Mouse (Mus musculus): ENCODE data around the gene Cnksr3.

Gene Cnksr3

DNA sequence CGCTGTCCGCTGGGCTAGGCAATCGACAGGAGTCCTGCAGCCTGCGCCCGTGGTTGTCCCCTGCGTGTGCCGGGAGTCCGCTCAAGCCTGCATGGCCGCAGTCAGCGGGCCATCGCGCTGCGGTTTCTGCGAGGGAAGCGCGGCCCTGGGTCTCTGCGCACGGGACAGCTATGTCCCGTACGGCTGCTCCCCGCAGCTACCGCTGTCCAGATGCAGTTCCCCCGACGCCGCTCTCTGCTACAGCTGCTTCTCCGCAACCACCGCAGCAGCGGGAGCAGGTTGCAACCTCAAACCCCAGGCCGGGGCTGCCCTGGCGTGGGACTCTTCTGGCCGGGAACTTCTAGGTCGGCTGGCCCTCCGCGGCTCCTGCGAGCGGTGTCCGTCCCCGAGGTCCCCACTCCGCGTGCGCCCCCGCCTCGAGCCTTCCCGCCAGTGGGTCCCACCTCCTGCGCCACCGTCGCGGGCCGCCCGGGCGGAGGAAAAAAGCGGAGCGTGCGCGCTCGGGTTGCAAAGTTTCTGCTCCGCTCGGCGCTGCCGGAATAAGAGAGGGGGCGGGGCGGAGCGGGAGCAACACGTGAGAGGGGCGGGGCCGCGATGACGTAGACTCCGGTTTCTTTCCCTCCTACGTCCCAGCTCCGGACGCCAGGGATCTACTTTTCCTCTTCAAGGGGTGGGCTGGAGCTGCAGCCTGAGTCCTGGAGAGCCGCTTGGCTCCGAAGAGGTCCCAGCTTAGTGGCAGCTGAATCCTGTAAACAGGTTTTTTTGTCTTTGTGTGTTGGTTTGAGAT is at the start of gene Cnksr3:
Gene Cnksr3 (minus strand): TSS at position 542 of the 787 bp plus-strand sequence.
- peak; percentile 88 to 90 for DNase-seq (ENCODE audit: low spot score in 2 of 2)

DNA sequence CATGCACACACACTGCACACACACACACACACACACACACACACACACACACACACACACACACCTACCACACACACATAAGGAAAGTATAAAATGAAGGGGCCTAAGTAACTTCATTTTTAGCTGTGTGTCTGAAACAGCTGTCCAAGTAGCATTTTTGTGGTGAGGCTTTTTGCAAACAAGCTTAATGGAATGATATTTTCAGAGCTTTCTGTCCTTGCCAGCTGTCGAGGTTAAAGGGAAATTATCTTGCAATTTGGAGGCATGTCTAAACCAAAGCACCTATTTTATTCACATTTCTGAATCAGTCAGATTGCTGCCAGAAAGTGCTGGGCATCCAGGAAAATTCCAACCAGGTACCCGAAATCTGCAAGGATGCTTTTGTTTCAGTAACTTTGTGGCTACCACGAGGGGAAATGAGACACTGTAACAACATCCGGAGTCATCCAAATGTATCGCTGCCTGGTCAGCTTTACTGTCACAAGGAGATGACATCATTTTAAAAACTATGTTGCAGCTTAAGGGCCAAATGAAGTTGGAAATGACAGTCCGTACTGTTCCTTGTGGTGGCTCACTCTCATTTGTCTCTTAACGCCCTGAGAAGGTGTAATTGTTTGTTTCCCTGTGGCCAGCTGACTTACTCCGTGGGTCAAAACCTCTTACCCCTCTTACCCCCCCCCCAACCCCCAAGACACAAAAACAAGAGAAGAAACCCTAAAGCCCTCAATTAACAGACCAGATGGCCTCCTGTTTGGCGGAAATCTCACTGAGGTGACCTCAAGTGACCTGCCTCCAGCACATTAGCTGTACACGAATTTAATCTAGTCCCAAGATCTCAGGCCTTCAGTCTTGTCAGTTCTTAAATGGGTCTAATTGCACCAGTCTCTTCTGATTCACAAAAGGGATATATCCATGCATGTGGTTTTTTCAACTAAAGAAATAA is 48.4 kb upstream of the Cnksr3 start:
- no peak for DNase-seq (ENCODE audit: low spot score in 2 of 2)

DNA sequence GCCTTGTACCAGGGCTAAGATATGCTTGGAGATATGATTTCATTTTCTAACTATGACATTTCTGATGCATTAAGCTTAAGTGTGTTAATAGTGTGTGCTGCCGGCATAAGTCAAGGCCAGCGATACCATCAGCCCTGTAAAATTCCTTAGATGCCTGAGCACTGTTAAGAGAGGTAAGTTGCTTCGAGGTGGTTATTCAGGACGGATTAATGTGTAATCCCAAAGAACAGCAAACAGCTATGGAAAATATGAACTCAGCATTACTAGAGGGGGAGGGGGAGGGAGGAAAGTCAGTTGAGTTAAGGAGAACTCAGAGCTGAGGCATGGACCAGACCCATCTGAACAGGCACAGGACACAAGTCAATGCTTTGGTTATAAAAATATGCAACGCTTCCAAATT is 46.6 kb upstream of the Cnksr3 start:
- DNase-seq (ENCODE audit: low spot score in 2 of 2): no peak

DNA sequence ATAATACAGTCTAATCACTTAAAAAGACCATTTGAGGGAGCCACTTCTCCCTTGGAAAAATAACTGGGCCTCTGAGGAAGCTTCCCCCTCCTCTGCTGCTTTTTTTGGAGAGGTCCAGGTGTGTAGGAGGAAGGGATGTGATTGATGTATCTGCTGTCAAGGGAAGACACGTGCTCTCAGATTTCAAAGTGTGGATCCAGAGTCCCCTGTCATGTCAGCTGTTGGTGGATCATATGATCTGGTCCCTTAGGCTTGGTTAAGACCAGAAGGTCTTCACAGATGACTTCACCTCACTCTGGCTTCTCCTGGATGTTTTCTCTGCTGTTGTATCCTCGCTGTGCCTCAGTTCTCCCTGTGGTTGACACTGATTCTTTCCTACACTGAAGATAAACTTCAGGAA is 38.4 kb upstream of the Cnksr3 start:
- no peak for DNase-seq (ENCODE audit: low spot score in 2 of 2)

DNA sequence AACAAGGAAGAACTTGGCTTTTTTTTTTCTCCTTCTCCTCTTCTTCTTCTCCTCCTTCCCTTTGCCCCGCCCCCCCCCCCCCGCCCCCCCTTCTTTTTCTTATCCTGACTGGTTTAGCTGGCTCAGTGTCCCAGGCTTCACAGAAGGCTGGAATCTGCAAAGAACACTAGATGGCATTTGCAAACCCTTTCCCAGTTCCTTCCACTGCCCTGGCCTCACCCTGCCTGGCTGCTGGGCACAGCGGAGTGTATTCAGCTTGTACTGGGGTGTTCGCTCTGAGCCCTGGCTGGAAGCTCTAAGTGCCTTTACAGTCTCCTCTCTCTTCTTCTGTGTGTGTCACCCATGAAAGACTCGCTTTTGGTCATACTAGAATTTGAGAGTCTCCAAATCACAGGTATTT is 22.6 kb upstream of the Cnksr3 start:
- DNase-seq (ENCODE audit: low spot score in 2 of 2): no peak

DNA sequence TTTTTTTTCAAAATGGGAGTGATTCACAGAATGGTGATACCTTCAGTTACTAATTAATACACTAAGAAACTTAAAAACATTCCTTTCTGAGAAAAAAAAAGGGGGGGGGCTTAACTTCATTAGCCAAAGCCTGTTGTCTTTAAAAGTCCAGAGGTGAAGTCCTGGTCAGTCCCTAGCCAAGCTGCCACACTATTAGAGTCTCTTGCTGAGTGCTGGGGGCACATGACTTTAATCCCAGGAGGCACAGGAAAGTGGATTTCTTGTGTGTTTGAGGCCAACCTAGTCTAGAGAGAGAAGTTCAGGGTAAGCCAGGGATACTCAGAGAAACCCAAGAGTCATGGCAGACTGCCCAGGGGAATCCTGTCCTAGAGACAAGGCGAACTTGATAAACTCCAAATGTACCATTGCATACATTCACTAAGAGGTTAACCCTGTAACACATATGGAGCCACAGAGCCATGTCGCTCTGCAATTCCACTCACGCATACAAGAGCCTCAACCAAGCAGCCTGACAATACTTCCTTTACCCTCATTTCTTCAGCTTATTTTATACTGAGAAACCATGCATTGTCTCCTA is 5.6 kb upstream of the Cnksr3 start:
- DNase-seq (ENCODE audit: low spot score in 2 of 2): no peak

DNA sequence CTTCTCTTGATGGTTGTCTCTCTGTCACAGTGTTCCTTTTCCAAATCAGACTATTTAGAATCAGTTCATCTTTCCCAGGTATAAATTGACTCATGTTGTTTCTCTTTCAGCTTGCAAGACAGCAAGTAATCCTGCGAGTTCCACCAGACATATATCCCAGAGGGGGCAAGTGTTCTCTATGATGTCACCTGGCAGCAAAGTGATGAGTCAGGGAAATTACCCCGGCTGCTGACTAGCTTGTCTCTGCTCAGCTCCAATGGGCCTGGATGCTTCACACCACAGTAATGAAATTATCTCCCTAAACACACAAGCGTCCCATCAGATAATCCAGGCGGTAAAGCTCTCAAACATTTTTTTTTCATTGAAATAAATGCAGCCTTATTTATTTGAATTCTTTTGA is 2.7 kb upstream of the Cnksr3 start:
- DNase-seq (ENCODE audit: low spot score in 2 of 2): no peak

DNA sequence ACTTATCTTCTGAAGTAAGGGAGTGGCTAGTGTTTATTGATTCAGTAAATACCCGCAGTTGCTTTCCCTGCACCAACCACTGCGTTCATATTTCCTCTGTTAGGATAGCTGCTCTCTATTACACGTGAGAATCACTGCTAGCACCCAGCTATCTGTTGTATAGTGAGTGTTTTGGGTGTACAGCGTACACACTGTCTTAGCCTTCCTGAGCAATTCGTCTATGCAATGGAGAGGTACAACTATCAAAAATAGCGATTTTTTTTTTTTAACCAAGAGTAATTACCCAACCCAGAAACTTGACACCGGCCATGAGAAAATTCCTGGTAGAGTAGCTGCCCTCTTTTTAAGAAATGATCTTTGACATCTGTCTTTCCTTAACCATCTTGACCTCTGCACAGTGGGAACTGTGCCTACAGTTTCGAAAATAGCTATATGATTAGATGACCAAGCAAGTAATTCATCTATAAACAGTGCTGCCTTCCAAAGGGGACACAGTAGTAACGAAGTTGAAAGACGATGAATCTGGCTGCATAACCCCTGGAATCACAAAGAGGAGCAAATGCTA is 1.1 kb upstream of the Cnksr3 start:
- no peak for DNase-seq (ENCODE audit: low spot score in 2 of 2)

DNA sequence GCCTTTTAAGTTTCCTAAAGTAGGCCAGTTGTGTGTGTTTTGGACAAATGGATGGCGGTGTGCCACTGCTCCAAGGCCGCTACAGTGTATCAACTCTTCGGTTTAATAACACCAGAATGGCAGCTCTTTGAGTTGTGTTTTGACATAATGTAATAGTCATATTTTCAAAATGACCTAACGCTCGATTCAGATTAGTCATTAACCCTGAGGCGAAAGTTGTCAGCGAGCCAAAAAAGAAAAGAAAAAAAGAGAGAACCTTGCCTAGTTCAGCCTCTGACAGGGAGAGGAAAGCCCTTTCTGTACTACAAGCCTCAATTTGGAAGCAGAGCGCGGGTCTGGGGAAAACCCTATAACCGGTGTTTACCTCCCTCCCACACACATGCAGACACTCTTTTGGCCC is 500 bp upstream of the Cnksr3 start:
- DNase-seq (ENCODE audit: low spot score in 2 of 2): no peak

DNA sequence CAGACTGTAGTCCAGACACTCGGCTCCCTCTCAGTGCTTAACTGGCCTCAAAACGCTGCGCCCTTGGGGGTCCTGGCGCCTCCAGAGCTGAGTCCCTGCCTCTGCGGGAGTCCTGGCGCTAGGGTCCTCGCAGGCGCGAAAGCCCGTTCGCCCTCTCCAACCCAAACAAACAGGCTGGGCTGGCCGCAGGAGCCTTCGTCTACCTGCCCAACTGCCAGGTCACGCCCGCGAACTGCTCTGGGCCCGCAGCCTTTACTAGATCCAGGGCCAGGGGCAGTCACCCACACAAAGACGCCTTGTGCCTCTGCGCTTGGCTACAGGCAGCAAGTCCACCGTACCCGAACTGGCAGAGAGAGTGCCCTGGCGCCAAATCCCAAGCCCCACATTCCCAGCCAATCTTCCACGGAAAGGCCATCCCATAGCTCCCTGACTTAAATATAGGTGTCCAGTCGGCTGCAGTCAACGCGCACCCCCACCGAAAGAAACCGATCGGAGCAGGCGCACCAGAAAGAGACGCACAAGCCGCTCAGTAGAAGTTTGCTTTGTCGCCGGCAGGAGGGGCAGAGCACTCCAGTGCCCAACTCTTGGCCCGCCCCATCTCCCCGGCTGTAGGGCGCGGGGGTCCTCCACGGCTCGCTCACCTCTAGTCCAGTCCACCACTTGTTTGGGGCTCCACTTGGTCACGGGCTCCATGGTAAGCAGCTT is 894 bp downstream of the Cnksr3 start:
- peak; percentile 51 to 59 for DNase-seq (ENCODE audit: low spot score in 2 of 2)

DNA sequence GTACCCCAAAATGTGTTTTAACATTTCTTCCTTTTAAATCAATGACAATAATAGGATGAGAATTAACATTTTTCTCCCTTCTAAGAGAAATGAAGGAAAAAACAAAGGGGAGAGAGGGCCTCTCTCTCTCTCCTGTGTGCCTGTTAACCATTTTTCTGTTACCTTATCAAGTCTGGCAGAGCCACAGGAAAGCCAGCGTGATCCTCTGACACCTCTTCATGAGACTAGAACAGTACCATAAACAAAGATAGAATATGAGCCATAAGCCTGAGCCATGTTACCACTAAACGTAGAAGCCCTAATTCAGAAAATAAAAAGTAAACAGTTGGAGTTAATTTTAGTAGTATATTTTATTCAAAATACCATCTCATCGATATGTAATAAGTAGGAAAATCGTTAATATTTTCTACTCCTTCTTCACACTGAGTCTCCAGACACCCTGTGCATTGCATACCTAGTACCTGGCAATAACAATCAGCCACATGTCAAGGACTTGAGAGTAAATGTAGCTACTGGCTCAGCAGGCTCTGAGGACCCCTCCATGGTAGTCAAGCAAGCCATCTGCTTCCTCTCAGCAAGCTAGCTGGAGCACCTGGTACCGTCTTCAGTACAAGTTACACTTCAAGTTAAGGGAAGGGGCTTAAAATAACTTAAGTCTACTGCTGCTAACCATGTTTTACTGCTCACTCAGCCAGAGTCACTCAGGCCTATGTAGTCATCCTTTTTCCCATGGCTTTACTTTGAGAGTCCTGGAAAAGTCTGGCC is 2.2 kb downstream of the Cnksr3 start:
- no peak for DNase-seq (ENCODE audit: low spot score in 2 of 2)

DNA sequence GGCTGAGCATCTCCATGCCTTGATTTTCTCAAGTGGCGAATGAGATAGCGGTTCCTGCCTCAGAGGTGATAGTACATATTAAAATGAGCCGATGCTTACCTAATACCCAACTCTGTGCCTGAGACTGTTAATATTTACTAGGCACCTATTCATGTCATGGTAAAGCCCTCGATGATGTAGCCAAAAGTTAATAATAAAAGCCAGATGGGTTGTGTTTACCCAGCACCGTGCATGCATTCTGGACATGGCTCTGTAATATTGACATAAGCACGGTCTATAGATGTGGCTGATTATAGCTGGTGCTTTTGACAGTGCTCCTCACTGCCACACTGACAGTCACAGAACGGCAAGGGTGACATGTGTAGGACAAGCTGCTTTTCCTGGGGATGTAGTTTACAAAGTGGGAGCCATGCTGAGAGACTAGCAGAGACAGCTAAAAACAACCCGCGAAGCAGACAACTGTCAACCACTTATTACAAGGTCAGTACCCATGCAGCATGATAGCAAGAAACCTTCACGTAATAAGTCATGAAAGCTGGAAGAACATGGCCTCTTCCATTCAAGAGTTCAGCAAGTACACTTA is 3.1 kb downstream of the Cnksr3 start:
- no peak for DNase-seq (ENCODE audit: low spot score in 2 of 2)

DNA sequence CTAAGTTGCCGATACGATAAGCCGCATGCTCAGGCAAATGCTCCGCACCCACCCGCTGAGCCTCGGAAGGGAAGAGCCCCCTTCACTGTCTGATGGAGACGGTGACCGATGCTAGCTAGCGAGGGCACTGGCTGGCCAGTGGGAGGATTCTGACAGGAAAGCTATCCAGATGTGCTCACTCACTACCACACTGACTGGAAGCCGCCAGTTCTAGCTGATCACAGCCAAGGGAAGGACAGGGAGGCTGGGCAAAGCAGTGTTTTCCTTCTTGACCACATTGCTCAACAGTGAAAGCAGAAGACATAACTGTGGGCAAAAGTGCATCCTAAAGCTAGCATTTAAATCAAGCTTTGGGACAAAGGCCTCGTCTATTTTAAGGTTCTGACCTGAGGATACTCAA is 4.7 kb downstream of the Cnksr3 start:
- no peak for DNase-seq (ENCODE audit: low spot score in 2 of 2)

DNA sequence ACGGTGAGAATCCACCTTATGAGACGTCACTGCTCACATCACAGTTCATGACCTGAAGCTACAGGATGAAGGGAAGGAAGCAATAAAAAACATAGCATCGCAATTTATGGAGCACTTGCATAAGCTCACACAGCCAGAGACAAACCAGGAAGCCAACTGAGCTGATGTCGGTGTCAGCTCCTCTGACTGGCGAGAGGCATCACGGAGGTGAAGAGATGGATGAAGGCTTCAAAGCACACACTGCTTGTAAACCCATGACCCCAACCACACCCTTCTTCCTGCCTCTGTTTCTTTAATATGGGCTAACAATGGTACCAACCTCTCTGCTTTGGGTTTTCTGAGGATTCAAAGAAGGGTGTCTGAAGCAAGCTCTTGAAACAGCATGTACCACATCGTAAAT is 5.5 kb downstream of the Cnksr3 start:
- no peak for DNase-seq (ENCODE audit: low spot score in 2 of 2)

DNA sequence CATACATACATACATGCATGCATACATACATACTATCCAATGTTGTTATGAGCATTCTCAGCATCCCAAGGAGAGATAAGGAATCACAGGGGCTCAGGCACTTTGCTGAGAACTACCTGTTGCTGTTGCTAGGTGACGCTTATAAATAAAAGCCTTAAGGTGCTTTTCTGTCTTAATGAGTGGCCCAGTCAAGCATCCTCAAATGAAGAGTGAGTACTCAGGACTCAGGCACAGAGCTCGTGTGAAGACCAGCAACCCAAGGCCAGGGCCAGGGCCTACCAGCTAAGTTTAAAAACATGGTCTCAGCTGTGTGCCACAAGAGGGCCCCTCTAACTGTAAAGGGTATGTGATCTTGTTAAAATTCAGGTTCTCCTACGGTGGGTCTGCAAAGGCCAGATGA is 6.5 kb downstream of the Cnksr3 start:
- DNase-seq (ENCODE audit: low spot score in 2 of 2): no peak

DNA sequence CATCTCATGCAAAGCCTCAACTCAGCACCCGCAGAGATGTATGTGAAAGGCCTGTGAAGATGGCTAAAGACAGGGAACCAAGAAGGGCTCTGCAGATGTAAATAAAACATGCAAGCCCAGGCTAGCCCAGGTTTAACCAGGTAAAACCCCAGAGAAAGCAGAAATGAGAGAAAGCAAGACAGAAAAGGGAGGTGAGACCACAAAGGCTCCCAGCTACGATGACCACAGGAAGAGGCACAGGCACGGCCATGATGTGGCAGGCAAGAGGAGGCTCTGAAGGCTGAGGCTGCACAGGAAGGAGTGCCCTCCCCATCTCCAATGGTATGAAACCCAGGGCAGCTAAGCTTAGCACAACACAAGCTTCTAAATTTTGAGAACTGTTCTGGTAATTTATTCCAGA is 7.1 kb downstream of the Cnksr3 start:
- no peak for DNase-seq (ENCODE audit: low spot score in 2 of 2)

DNA sequence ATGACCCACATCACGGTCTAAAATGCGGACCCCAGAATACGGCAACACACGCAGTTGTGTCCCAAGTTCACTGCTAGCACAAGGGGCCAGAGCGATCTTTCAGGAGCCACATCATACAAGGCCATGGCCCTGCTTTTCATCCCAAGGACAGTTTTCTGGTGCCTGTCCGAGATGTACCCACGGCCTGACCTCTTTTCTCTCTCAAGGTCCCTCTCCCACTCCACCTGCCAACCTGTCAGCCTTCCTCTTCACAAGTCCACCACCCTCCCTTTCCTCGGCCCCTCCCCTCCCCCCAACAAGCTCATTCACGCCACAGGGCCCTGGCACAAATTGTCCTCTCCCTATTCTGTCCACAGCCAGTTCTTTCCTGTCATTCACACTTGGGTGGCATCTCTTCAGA is 9.5 kb downstream of the Cnksr3 start:
- no peak for DNase-seq (ENCODE audit: low spot score in 2 of 2)

DNA sequence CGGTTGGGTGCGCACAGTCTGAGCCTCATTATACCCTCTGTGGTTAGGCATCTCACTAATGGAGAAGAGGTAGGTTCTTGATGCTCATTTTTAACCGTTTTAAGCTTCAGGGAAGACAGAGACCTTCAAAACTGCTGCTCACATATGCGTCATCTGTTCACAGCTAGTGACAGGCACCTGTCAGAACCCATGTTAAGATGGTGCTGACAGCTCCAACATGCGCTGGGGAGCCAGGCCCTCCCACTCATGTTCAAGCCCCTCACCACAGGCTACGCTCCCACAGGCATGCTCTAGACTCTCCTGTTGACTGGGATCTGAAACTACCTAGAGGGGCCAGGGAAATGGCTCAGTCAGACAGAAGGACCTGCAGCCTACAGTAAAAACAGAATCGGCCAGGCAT is 11.4 kb downstream of the Cnksr3 start:
- DNase-seq (ENCODE audit: low spot score in 2 of 2): no peak

DNA sequence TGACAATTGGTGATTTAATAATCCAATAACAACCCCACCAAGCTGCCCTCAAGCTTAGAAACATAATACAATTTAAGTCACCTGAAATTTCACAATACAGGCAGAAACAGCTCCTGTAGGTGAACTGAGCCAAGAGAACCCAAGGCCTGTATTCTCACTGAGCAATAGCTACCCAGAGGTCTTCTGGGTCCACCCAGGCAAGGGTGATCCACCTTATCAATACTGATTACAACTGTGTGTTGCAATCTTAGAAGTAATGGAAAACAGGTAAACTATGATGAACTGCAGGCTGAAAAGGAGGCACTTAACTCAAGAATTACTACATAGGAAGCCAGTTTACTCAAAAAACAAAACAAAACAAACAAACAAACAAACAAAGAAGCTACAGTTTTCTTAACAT is 13.8 kb downstream of the Cnksr3 start:
- no peak for DNase-seq (ENCODE audit: low spot score in 2 of 2)

DNA sequence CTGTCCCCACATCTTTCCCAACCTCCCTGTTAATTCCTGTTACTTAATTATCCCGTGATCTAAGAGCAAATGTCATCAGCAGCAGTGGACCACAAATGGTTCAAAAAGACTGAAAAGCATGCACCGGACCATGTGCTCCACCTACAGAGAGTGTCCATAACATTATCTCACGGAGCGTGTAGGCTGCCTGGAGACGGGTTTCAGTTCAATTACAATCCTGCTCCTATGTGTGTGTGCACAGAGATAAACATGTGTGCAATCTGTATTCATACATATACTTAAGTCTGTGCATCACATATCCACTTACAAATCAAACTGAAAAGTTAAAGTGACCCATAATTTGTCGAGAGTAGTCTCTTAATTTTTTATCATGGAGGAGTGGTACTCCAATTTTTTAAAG is 14.3 kb downstream of the Cnksr3 start:
- no peak for DNase-seq (ENCODE audit: low spot score in 2 of 2)
